Mouse (Mus musculus) MEL (cell line): ENCODE results near the gene Gm20388.

Source experiments
- CTCF ChIP-seq, 3 experiments: IDR thresholded peaks in 2 of 3; conservative IDR thresholded peaks in 1 of 3; 2 replicates each; pipeline ENCODE4 v1.5.1; 2011 to 2012; ENCODE audit warnings: low read length in 3 of 3, low read depth in 2 of 3, mild to moderate bottlenecking in 2 of 3, improper control_type of control experiment in 1 of 3, inconsistent platforms in 1 of 3, mixed read lengths in 1 of 3, moderate library complexity in 1 of 3; ENCODE audit not compliant: control insufficient read depth in 1 of 3, insufficient read depth in 1 of 3, poor library complexity in 1 of 3, severe bottlenecking in 1 of 3
- EP300 ChIP-seq, 2 experiments: IDR thresholded peaks; 2 replicates each; pipeline ENCODE4 v1.6.1; 2011; ENCODE audit warnings: improper control_type of control experiment in 2 of 2, low read length in 2 of 2, low read depth in 1 of 2, mild to moderate bottlenecking in 1 of 2
- ETS1 ChIP-seq: IDR thresholded peaks from 2 replicates; pipeline ENCODE4 v1.6.1; 2012; ENCODE audit warnings: low read depth, mild to moderate bottlenecking, inconsistent platforms, low read length, improper control_type of control experiment, moderate library complexity
- MXI1 ChIP-seq: IDR thresholded peaks from 2 replicates; pipeline ENCODE4 v1.6.1; 2011; ENCODE audit warnings: mild to moderate bottlenecking, low read depth, low read length, improper control_type of control experiment
- MYC ChIP-seq: IDR thresholded peaks from 2 replicates; pipeline ENCODE4 v1.6.1; 2011; ENCODE audit warnings: low read depth, mild to moderate bottlenecking, low read length, improper control_type of control experiment, moderate library complexity
- NELFE ChIP-seq: IDR thresholded peaks from 2 replicates; pipeline ENCODE4 v1.6.1; 2011; ENCODE audit warnings: low read depth, low read length, improper control_type of control experiment
- POLR2A ChIP-seq, 2 experiments: IDR thresholded peaks; 2 replicates each; pipeline ENCODE4 v1.6.1; 2011 to 2012; ENCODE audit warnings: low read length in 2 of 2, mild to moderate bottlenecking in 2 of 2, control low read depth in 1 of 2, improper control_type of control experiment in 1 of 2, low read depth in 1 of 2, moderate library complexity in 1 of 2; ENCODE audit not compliant: control insufficient read depth in 1 of 2, insufficient read depth in 1 of 2, poor library complexity in 1 of 2
- USF1 ChIP-seq: IDR thresholded peaks from 2 replicates; pipeline ENCODE4 v1.6.1; 2014; ENCODE audit warnings: low read depth, mild to moderate bottlenecking, inconsistent platforms, low read length, improper control_type of control experiment, moderate library complexity
- ZC3H11A ChIP-seq: IDR thresholded peaks from 2 replicates; pipeline ENCODE4 v1.6.1; 2012; ENCODE audit warnings: low read depth, mild to moderate bottlenecking, inconsistent platforms, low read length, improper control_type of control experiment
- ZKSCAN1 ChIP-seq: IDR thresholded peaks from 2 replicates; pipeline ENCODE4 v1.6.1; 2012; ENCODE audit warnings: low read depth, mild to moderate bottlenecking, inconsistent platforms, low read length, improper control_type of control experiment, moderate library complexity
- ZNF384 ChIP-seq: IDR thresholded peaks from 2 replicates; pipeline ENCODE4 v1.6.1; 2012; ENCODE audit warnings: low read depth, mild to moderate bottlenecking, inconsistent platforms, low read length, improper control_type of control experiment

GRCm38 (mm10) chr8:120104721-120105272 is 194.2 kb downstream of the Gm20388 start:
- TF ChIP-seq EP300 (IDR thresholded peaks at IDR 0.05; ENCODE audit: low read depth in 1 of 2, low read length in 2 of 2) (no peak), CTCF (IDR thresholded peaks at IDR 0.05 in 2 of 3, conservative IDR thresholded peaks at IDR 0.05 in 1 of 3; ENCODE audit: control insufficient read depth in 1 of 3, insufficient read depth in 1 of 3, low read depth in 2 of 3, low read length in 3 of 3, poor library complexity in 1 of 3, severe bottlenecking in 1 of 3) (no peak), USF1 (no peak), POLR2A (IDR thresholded peaks at IDR 0.05; ENCODE audit: control insufficient read depth in 1 of 2, insufficient read depth in 1 of 2, low read depth in 1 of 2, low read length in 2 of 2, poor library complexity in 1 of 2) (no peak), ETS1 (no peak), ZKSCAN1 (no peak), MXI1 (no peak), ZC3H11A (no peak), NELFE (no peak), MYC (no peak), ZNF384 (no peak)
